Mouse (Mus musculus) myocyte (in vitro differentiated cells): ENCODE results near the gene Trib3. TPM values are rescaled to one million over a fixed set of nuclear protein-coding genes. Genes with fewer than 3 reads are reported as not detected.
A peak's percentile ranks its signal among the peaks of the same experiment; 100 is the strongest.

Experiments
- H3K27me3 ChIP-seq: one replicate; pipeline ENCODE4 v1.6.1; 2011; ENCODE audit not compliant: control insufficient read depth, insufficient read depth, insufficient read length
- H3K36me3 ChIP-seq: one replicate; pipeline ENCODE4 v1.6.1; 2011; ENCODE audit not compliant: control insufficient read depth, insufficient read depth
- H3K4me2 ChIP-seq: one replicate; pipeline ENCODE4 v1.6.1; 2011; ENCODE audit warnings: low read depth, control low read depth
- H3K4me3 ChIP-seq: one replicate; pipeline ENCODE4 v1.5.1; 2011; ENCODE audit warnings: mild to moderate bottlenecking, control low read depth, moderate library complexity
- H3K79me2 ChIP-seq: one replicate; pipeline ENCODE4 v1.6.1; 2011; ENCODE audit not compliant: control insufficient read depth, insufficient read depth
- H3ac ChIP-seq: one replicate; pipeline ENCODE4 v1.6.1; 2011; ENCODE audit not compliant: control insufficient read depth, insufficient read length
- CEBPB ChIP-seq: IDR thresholded peaks from 2 replicates; pipeline ENCODE4 v1.6.1; 2011; ENCODE audit warnings: mild to moderate bottlenecking, moderate library complexity; ENCODE audit not compliant: poor library complexity, insufficient read depth, severe bottlenecking
- E2F4 ChIP-seq: IDR thresholded peaks from one replicate; pipeline ENCODE4 v1.6.1; 2011; ENCODE audit warnings: mild to moderate bottlenecking, control low read depth, moderate library complexity; ENCODE audit not compliant: insufficient read depth
- MAX ChIP-seq: IDR thresholded peaks from one replicate; pipeline ENCODE4 v1.6.1; 2011; ENCODE audit warnings: low read depth, mild to moderate bottlenecking, control low read depth
- MYOD1 ChIP-seq, 3 experiments: IDR thresholded peaks; one replicate each; pipeline ENCODE4 v1.6.1; 2011; ENCODE audit warnings: control low read depth in 2 of 3, low read depth in 2 of 3, mild to moderate bottlenecking in 2 of 3, moderate library complexity in 1 of 3; ENCODE audit not compliant: insufficient read length in 2 of 3, control insufficient read depth in 1 of 3
- MYOG ChIP-seq, 3 experiments: IDR thresholded peaks; one replicate each; pipeline ENCODE4 v1.6.1; 2011; ENCODE audit warnings: control low read depth in 2 of 3, low read depth in 2 of 3, mild to moderate bottlenecking in 2 of 3; ENCODE audit not compliant: insufficient read length in 2 of 3, control insufficient read depth in 1 of 3, insufficient read depth in 1 of 3
- POLR2A ChIP-seq: IDR thresholded peaks from one replicate; pipeline ENCODE4 v1.6.1; 2011; ENCODE audit warnings: low read depth, mild to moderate bottlenecking, control low read depth, moderate library complexity; ENCODE audit not compliant: insufficient read length
- POLR2AphosphoS2 ChIP-seq: IDR thresholded peaks from one replicate; pipeline ENCODE4 v1.6.1; 2011; ENCODE audit warnings: low read depth, control low read depth; ENCODE audit not compliant: insufficient read length
- REST ChIP-seq: IDR thresholded peaks from one replicate; pipeline ENCODE4 v1.6.1; 2011; ENCODE audit warnings: mild to moderate bottlenecking, control low read depth, moderate library complexity; ENCODE audit not compliant: insufficient read depth, insufficient read length
- SRF ChIP-seq: IDR thresholded peaks from one replicate; pipeline ENCODE4 v1.6.1; 2011; ENCODE audit warnings: low read depth; ENCODE audit not compliant: control insufficient read depth, insufficient read length
- TCF12 ChIP-seq: IDR thresholded peaks from one replicate; pipeline ENCODE4 v1.6.1; 2011; ENCODE audit warnings: mild to moderate bottlenecking, control low read depth; ENCODE audit not compliant: poor library complexity, insufficient read depth, severe bottlenecking
- TCF3 ChIP-seq: IDR thresholded peaks from one replicate; pipeline ENCODE4 v1.6.1; 2011; ENCODE audit warnings: low read depth, control low read depth; ENCODE audit not compliant: insufficient read length
- USF1 ChIP-seq: IDR thresholded peaks from one replicate; pipeline ENCODE4 v1.6.1; 2011; ENCODE audit warnings: low read depth, mild to moderate bottlenecking, control low read depth, moderate library complexity
- polyA plus RNA-seq: library from polyadenylated mRNA; unstranded; fragments of >200 nt; fragmentation: generic; extraction: Trizol; gene quantifications from one replicate; pipeline ENCODE4 v1.2.1, GENCODE M21; 2012; ENCODE audit warnings: missing spikeins

Trib3 gene
- polyA plus RNA-seq, 1 experiment, result 410 TPM

GRCm38 (mm10) chr2:152335289-152335820, 8.5 kb downstream of the Trib3 start:
- TF ChIP-seq USF1 (no peak), MYOG (IDR thresholded peaks at IDR 0.05; ENCODE audit: control insufficient read depth in 1 of 3, insufficient read depth in 1 of 3, insufficient read length in 2 of 3, low read depth in 2 of 3) (no peak), MAX (no peak), POLR2AphosphoS2 (peak; percentile 97)

GRCm38 (mm10) chr2:152333345-152334006, 10.4 kb downstream of the Trib3 start:
- Histone ChIP-seq H3K79me2 (peaks cover 19% of the 10 kb centered on the region), H3K27me3 (no peaks in the 10 kb centered on the region), H3ac (no peak overlapping the region), H3K4me2 (no peak overlapping the region), H3K36me3 (peaks cover 18% of the 10 kb centered on the region), H3K4me3 (peak overlapping the region; percentile 87)
- no peak for TF ChIP-seq CEBPB
- no peak for TF ChIP-seq SRF
- no peak for TF ChIP-seq REST
- no peak for TF ChIP-seq E2F4
- TF ChIP-seq USF1, result no peak
- no peak for TF ChIP-seq TCF12
- no peak for TF ChIP-seq MYOG (IDR thresholded peaks at IDR 0.05; ENCODE audit: control insufficient read depth in 1 of 3, insufficient read depth in 1 of 3, insufficient read length in 2 of 3, low read depth in 2 of 3)
- no peak for TF ChIP-seq MYOD1 (IDR thresholded peaks at IDR 0.05; ENCODE audit: control insufficient read depth in 1 of 3, insufficient read length in 2 of 3, low read depth in 2 of 3)
- TF ChIP-seq POLR2A, result no peak
- TF ChIP-seq TCF3, result no peak
- no peak for TF ChIP-seq POLR2AphosphoS2
- no peak for TF ChIP-seq MAX

More at GRCm38 (mm10) chr2:152335289-152335820, 8.5 kb downstream of the Trib3 start:
- H3K4me2 ChIP-seq, result peak overlapping the region; percentile 0
- H3ac ChIP-seq, result no peak overlapping the region
- H3K4me3 ChIP-seq, result no peak overlapping the region
- peaks cover 35% of the 10 kb centered on the region for H3K79me2 ChIP-seq
- H3K27me3 ChIP-seq, result no peaks in the 10 kb centered on the region
- peaks cover 36% of the 10 kb centered on the region for H3K36me3 ChIP-seq

- Histone ChIP-seq H3K4me2 (peak within 1 kb of the TSS; percentile 97), H3K79me2 (peaks cover 13% of the 10 kb centered on the region), H3K36me3 (peaks cover 6% of the 10 kb centered on the region), H3ac (peak within 1 kb of the TSS; percentile 94), H3K27me3 (no peaks in the 10 kb centered on the region), H3K4me3 (peak within 1 kb of the TSS; percentile 87)
- TF ChIP-seq USF1, result no peak
- TF ChIP-seq POLR2AphosphoS2, result peak; percentile 55
- peak; percentile 67 for TF ChIP-seq POLR2A
These were observed 11.6 kb downstream of the Trib3 start, which contains the start of gene Rbck1 for GRCm38 (mm10) chr2:152332101-152332825. Rbck1 (minus strand) TSS chr2:152332653.

- no peak for TF ChIP-seq POLR2AphosphoS2
- TF ChIP-seq TCF12, result no peak
- TF ChIP-seq CEBPB, result no peak
- no peak for TF ChIP-seq E2F4
- TF ChIP-seq MYOG (IDR thresholded peaks at IDR 0.05; ENCODE audit: control insufficient read depth in 1 of 3, insufficient read depth in 1 of 3, insufficient read length in 2 of 3, low read depth in 2 of 3), result no peak
- no peak for TF ChIP-seq REST
- no peak for TF ChIP-seq MYOD1 (IDR thresholded peaks at IDR 0.05; ENCODE audit: control insufficient read depth in 1 of 3, insufficient read length in 2 of 3, low read depth in 2 of 3)
- no peak for TF ChIP-seq USF1
- no peak for TF ChIP-seq POLR2A
- TF ChIP-seq MAX, result no peak
- no peak for TF ChIP-seq TCF3
- TF ChIP-seq SRF, result no peak
- peak overlapping the region; percentile 97 for H3K4me2 ChIP-seq
- peak overlapping the region; percentile 94 for H3ac ChIP-seq
- H3K36me3 ChIP-seq, result no peaks in the 10 kb centered on the region
- H3K79me2 ChIP-seq, result peaks cover 13% of the 10 kb centered on the region
- peak overlapping the region; percentile 87 for H3K4me3 ChIP-seq
- no peaks in the 10 kb centered on the region for H3K27me3 ChIP-seq
These were observed 12.9 kb downstream of the Trib3 start for GRCm38 (mm10) chr2:152330858-152331423.

- Histone ChIP-seq H3ac (no peak overlapping the region), H3K79me2 (peaks cover 13% of the 10 kb centered on the region), H3K4me3 (no peak overlapping the region), H3K36me3 (peaks cover 4% of the 10 kb centered on the region), H3K27me3 (no peaks in the 10 kb centered on the region), H3K4me2 (no peak overlapping the region)
- TF ChIP-seq MYOG (IDR thresholded peaks at IDR 0.05; ENCODE audit: control insufficient read depth in 1 of 3, insufficient read depth in 1 of 3, insufficient read length in 2 of 3, low read depth in 2 of 3) (no peak), REST (no peak), MYOD1 (IDR thresholded peaks at IDR 0.05; ENCODE audit: control insufficient read depth in 1 of 3, insufficient read length in 2 of 3, low read depth in 2 of 3) (no peak), TCF3 (no peak), POLR2A (no peak), POLR2AphosphoS2 (no peak), CEBPB (no peak), SRF (no peak), MAX (no peak)
These were observed 15.9 kb downstream of the Trib3 start for GRCm38 (mm10) chr2:152327980-152328379.
